Mouse (Mus musculus): ENCODE measurements around the gene Ccdc138. TPM values are rescaled to one million over a fixed set of nuclear protein-coding genes. Genes with fewer than 3 reads are reported as not detected.

The Ccdc138 gene
- 0.44 TPM for polyA plus RNA-seq (2012; fragmentation: generic; extraction: Trizol)

DNA sequence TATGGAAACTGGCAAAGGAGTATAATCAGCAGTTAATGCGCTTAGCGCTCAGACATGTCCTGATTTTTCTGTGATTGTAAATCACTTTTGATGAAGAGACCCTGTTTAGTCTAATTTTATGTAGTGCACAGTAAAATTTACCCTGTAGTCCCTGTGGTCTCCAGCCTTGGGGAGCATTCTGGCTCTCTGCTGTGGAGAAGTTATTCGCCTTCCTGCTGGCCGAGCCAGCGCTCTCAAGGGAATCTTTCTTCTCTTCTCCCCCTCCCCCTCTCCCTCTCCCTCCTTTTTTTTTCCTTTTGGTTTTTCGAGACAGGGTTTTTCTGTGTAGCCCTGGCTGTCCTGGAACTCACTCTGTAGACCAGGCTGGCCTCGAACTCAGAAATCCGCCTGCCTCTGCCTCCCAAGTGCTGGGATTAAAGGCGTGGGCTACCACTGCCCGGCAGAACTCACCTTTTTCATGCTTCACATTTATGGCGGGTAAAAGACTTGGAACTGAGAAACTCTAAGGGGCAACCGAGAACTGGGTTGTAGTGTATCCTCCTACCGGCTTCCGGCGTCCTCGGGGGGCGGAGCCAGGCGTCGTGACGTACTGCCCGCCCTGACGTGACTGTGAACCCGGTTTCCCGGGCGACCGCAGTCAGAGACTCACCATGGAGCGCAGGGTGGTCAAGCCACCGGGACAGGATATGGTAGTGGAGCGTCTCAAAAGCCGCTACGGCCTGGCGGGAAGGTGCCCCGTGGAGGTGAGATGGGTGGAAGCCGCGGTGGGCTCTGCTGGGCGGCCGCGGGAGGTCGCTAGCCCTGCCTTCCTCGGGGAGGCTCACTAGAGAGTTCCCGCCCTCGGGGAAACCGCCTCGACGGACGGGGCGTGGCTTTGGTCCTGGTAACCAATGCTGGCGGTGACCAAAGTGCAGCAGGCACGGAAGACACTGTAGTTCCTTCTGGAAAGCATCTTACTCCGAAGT lies at the start of gene Ccdc138:
Gene Ccdc138, plus strand, starts transcription at position 629 of the 965 bp plus-strand sequence.
- TF ChIP-seq E2F4 (IDR thresholded peaks at IDR 0.05; ENCODE audit: insufficient read depth) (peak; percentile 48), REST (IDR thresholded peaks at IDR 0.05; ENCODE audit: insufficient read depth, insufficient read length) (no peak), TCF3 (IDR thresholded peaks at IDR 0.05; ENCODE audit: insufficient read length, low read depth) (no peak), USF1 (IDR thresholded peaks at IDR 0.05; ENCODE audit: low read depth) (no peak), POLR2AphosphoS2 (IDR thresholded peaks at IDR 0.05; ENCODE audit: insufficient read length, low read depth) (peak; percentile 25), POLR2A (IDR thresholded peaks at IDR 0.05; ENCODE audit: insufficient read length, low read depth) (peak; percentile 38), MYOD1 (IDR thresholded peaks at IDR 0.05; ENCODE audit: control insufficient read depth in 1 of 3, insufficient read length in 2 of 3, low read depth in 2 of 3) (peak in 1 of 3 experiments; percentile 11), MAX (IDR thresholded peaks at IDR 0.05; ENCODE audit: low read depth) (no peak)
- peak within 1 kb of the TSS; percentile 91 for H3K4me2 ChIP-seq (ENCODE audit: low read depth)
- no peaks in the 10 kb centered on the region for H3K79me2 ChIP-seq (ENCODE audit: control insufficient read depth, insufficient read depth)
- H3ac ChIP-seq (ENCODE audit: control insufficient read depth, insufficient read length) = peak within 1 kb of the TSS; percentile 30
- peaks cover 22% of the 10 kb centered on the region for H3K36me3 ChIP-seq (ENCODE audit: control insufficient read depth, insufficient read depth)
- H3K4me3 ChIP-seq = peak within 1 kb of the TSS; percentile 56
- H3K27me3 ChIP-seq (ENCODE audit: control insufficient read depth, insufficient read depth, insufficient read length) = no peaks in the 10 kb centered on the region

DNA sequence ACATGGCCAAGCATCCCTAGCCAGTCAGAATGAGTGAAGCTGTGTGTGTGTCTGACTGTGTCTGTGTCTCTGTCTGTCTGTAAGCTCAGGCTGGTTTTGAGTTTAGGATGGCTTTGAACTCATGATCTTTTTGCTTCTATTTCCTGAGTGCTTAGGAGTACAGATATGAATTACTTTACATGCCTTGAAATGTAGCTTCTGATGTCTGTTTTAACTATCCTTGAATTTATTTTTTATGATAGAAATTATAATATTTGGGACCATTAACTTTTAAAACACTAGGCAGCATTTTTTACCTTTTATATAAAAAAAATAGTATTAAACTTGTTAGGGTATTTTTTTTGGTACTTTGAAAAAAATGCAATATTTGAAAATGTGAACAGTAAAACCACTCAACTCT lies 46.2 kb upstream of the Ccdc138 start:
- TF ChIP-seq SRF (IDR thresholded peaks at IDR 0.05; ENCODE audit: control insufficient read depth, insufficient read length, low read depth) (no peak), USF1 (IDR thresholded peaks at IDR 0.05; ENCODE audit: low read depth) (no peak), POLR2A (IDR thresholded peaks at IDR 0.05; ENCODE audit: insufficient read length, low read depth) (no peak), MAX (IDR thresholded peaks at IDR 0.05; ENCODE audit: low read depth) (no peak), POLR2AphosphoS2 (IDR thresholded peaks at IDR 0.05; ENCODE audit: insufficient read length, low read depth) (no peak), CEBPB (IDR thresholded peaks at IDR 0.05; ENCODE audit: insufficient read depth, poor library complexity, severe bottlenecking) (no peak), MYOD1 (IDR thresholded peaks at IDR 0.05; ENCODE audit: control insufficient read depth in 1 of 3, insufficient read length in 2 of 3, low read depth in 2 of 3) (no peak), MYOG (IDR thresholded peaks at IDR 0.05; ENCODE audit: control insufficient read depth in 1 of 3, insufficient read depth in 1 of 3, insufficient read length in 2 of 3, low read depth in 2 of 3) (no peak), TCF12 (IDR thresholded peaks at IDR 0.05; ENCODE audit: insufficient read depth, poor library complexity, severe bottlenecking) (no peak), TCF3 (IDR thresholded peaks at IDR 0.05; ENCODE audit: insufficient read length, low read depth) (no peak), E2F4 (IDR thresholded peaks at IDR 0.05; ENCODE audit: insufficient read depth) (no peak), REST (IDR thresholded peaks at IDR 0.05; ENCODE audit: insufficient read depth, insufficient read length) (no peak)
- peaks cover 50% of the 10 kb centered on the region for H3K36me3 ChIP-seq (ENCODE audit: control insufficient read depth, insufficient read depth)

GRCm38 (mm10) chr10:58452185-58452584 lies 45.6 kb upstream of the Ccdc138 start:
- Histone ChIP-seq H3K79me2 (ENCODE audit: control insufficient read depth, insufficient read depth) (peaks cover 75% of the 10 kb centered on the region), H3K4me2 (ENCODE audit: low read depth) (no peak overlapping the region), H3K4me3 (no peak overlapping the region), H3K36me3 (ENCODE audit: control insufficient read depth, insufficient read depth) (peaks cover 54% of the 10 kb centered on the region), H3ac (ENCODE audit: control insufficient read depth, insufficient read length) (no peak overlapping the region), H3K27me3 (ENCODE audit: control insufficient read depth, insufficient read depth, insufficient read length) (no peaks in the 10 kb centered on the region)
- TF ChIP-seq TCF3 (IDR thresholded peaks at IDR 0.05; ENCODE audit: insufficient read length, low read depth) (no peak), CEBPB (IDR thresholded peaks at IDR 0.05; ENCODE audit: insufficient read depth, poor library complexity, severe bottlenecking) (no peak), USF1 (IDR thresholded peaks at IDR 0.05; ENCODE audit: low read depth) (no peak)

More for the DNA sequence above, 46.2 kb upstream of the Ccdc138 start:
- H3K79me2 ChIP-seq (ENCODE audit: control insufficient read depth, insufficient read depth) = peaks cover 76% of the 10 kb centered on the region
- no peak overlapping the region for H3ac ChIP-seq (ENCODE audit: control insufficient read depth, insufficient read length)
- no peak overlapping the region for H3K4me3 ChIP-seq
- H3K4me2 ChIP-seq (ENCODE audit: low read depth) = no peak overlapping the region
- no peaks in the 10 kb centered on the region for H3K27me3 ChIP-seq (ENCODE audit: control insufficient read depth, insufficient read depth, insufficient read length)

GRCm38 (mm10) chr10:58459896-58460295 lies 37.9 kb upstream of the Ccdc138 start:
- peaks cover 65% of the 10 kb centered on the region for H3K36me3 ChIP-seq (ENCODE audit: control insufficient read depth, insufficient read depth)
- peaks cover 25% of the 10 kb centered on the region for H3K79me2 ChIP-seq (ENCODE audit: control insufficient read depth, insufficient read depth)
- TF ChIP-seq POLR2A (IDR thresholded peaks at IDR 0.05; ENCODE audit: insufficient read length, low read depth) (no peak), TCF3 (IDR thresholded peaks at IDR 0.05; ENCODE audit: insufficient read length, low read depth) (no peak), MAX (IDR thresholded peaks at IDR 0.05; ENCODE audit: low read depth) (no peak), E2F4 (IDR thresholded peaks at IDR 0.05; ENCODE audit: insufficient read depth) (no peak), REST (IDR thresholded peaks at IDR 0.05; ENCODE audit: insufficient read depth, insufficient read length) (no peak), MYOG (IDR thresholded peaks at IDR 0.05; ENCODE audit: control insufficient read depth in 1 of 3, insufficient read depth in 1 of 3, insufficient read length in 2 of 3, low read depth in 2 of 3) (no peak), USF1 (IDR thresholded peaks at IDR 0.05; ENCODE audit: low read depth) (no peak)
- H3K27me3 ChIP-seq (ENCODE audit: control insufficient read depth, insufficient read depth, insufficient read length) = no peaks in the 10 kb centered on the region
- no peak overlapping the region for H3ac ChIP-seq (ENCODE audit: control insufficient read depth, insufficient read length)
- H3K4me3 ChIP-seq = no peak overlapping the region
- H3K4me2 ChIP-seq (ENCODE audit: low read depth) = no peak overlapping the region

Data from myocyte (in vitro differentiated cells).